Mouse (Mus musculus): ENCODE measurements around the gene Nhej1.

The Nhej1 gene

GRCm38 (mm10) chr1:75124346-75125321, at the start of gene Nhej1:
Nhej1 (minus strand) TSS chr1:75125200.
- DNase-seq (ENCODE audit: low spot score in 2 of 2), result peak; percentile 77 to 82

GRCm38 (mm10) chr1:75168472-75169464, 43.8 kb upstream of the Nhej1 start, which contains the start of gene Zfand2b:
Zfand2b (plus strand) TSS chr1:75168646.
- peak; percentile 91 to 92 for DNase-seq (ENCODE audit: low spot score in 2 of 2)

- DNase-seq (ENCODE audit: low spot score in 2 of 2), result no peak
These were observed 43.1 kb upstream of the Nhej1 start for GRCm38 (mm10) chr1:75168093-75168471.

GRCm38 (mm10) chr1:75160256-75160617, 35.2 kb upstream of the Nhej1 start:
- no peak for DNase-seq (ENCODE audit: low spot score in 2 of 2)

- no peak for DNase-seq (ENCODE audit: low spot score in 2 of 2)
These were observed 34.7 kb upstream of the Nhej1 start for GRCm38 (mm10) chr1:75159540-75160255.

GRCm38 (mm10) chr1:75158990-75159389, 34.0 kb upstream of the Nhej1 start:
- DNase-seq (ENCODE audit: low spot score in 2 of 2), result no peak

GRCm38 (mm10) chr1:75155837-75156236, 30.8 kb upstream of the Nhej1 start:
- DNase-seq (ENCODE audit: low spot score in 2 of 2), result no peak

GRCm38 (mm10) chr1:75148727-75149126, 23.7 kb upstream of the Nhej1 start:
- DNase-seq (ENCODE audit: low spot score in 2 of 2), result no peak

- DNase-seq (ENCODE audit: low spot score in 2 of 2), result no peak
These were observed 22.6 kb upstream of the Nhej1 start for GRCm38 (mm10) chr1:75147411-75148135.

GRCm38 (mm10) chr1:75145589-75145988, 20.6 kb upstream of the Nhej1 start:
- no peak for DNase-seq (ENCODE audit: low spot score in 2 of 2)

GRCm38 (mm10) chr1:75142301-75143261, 17.6 kb upstream of the Nhej1 start, which contains the start of the genes Cnppd1 and Retreg2:
Cnppd1 (minus strand) TSS chr1:75142711.
Retreg2 (plus strand) TSS chr1:75142778.
- peak; percentile 92 for DNase-seq (ENCODE audit: low spot score in 2 of 2)

GRCm38 (mm10) chr1:75141486-75142190, 16.6 kb upstream of the Nhej1 start:
- DNase-seq (ENCODE audit: low spot score in 2 of 2), result peak; percentile 43 to 55

GRCm38 (mm10) chr1:75140601-75141190, 15.7 kb upstream of the Nhej1 start:
- no peak for DNase-seq (ENCODE audit: low spot score in 2 of 2)

GRCm38 (mm10) chr1:75138448-75138847, 13.4 kb upstream of the Nhej1 start:
- no peak for DNase-seq (ENCODE audit: low spot score in 2 of 2)

GRCm38 (mm10) chr1:75136730-75137129, 11.7 kb upstream of the Nhej1 start:
- no peak for DNase-seq (ENCODE audit: low spot score in 2 of 2)

- DNase-seq (ENCODE audit: low spot score in 2 of 2), result no peak
These were observed 11.3 kb upstream of the Nhej1 start for GRCm38 (mm10) chr1:75136293-75136692.

GRCm38 (mm10) chr1:75133421-75134207, 8.6 kb upstream of the Nhej1 start, which contains the start of gene Slc23a3:
Slc23a3 (minus strand) TSS chr1:75133890.
- DNase-seq (ENCODE audit: low spot score in 2 of 2), result no peak
